8 mouse cellular contexts compared by ENCODE assay signal in the genomic region with DNA sequence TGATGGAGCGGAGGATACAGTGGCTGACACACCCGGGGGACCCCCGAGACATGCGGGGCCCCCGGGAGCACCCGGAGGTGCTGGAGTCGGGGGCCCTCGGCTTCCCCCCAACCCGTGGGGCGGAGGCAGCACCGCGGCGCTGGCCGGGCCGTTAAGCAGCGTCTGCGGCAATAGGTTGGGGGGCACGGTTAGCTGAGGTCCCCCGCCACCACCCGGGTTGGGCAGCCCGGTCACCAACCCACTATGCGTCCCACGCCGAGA. TPM values are rescaled to one million over a fixed set of nuclear protein-coding genes. Genes with fewer than 3 reads are reported as not detected.
DNase-seq lines count a peak whose midpoint lies in the region; ATAC-seq and TF ChIP-seq lines count a peak whose summit lies in the region.

No protein-coding gene starts in this region.

- H3K9me3 ChIP-seq in kidney, embryonic 15.5 days (replicated peaks), result no peaks in the 10 kb centered on the region
- no peaks in the 10 kb centered on the region for H3K9me3 ChIP-seq in hindbrain, embryonic 13.5 days
- no peaks in the 10 kb centered on the region for H3K9me3 ChIP-seq in midbrain, embryonic 14.5 days (ENCODE audit: control insufficient read depth, low read length)

- peak overlapping the region; percentile 99 for H3K9ac ChIP-seq in kidney, embryonic 15.5 days
- H3K9ac ChIP-seq in hindbrain, embryonic 13.5 days, result peak overlapping the region; percentile 100
- peak overlapping the region; percentile 100 for H3K9ac ChIP-seq in midbrain, embryonic 14.5 days (replicated peaks; ENCODE audit: low read length)

- H3K36me3 ChIP-seq in kidney, embryonic 15.5 days, result 0 out of 2 replicates have a peak, but pooled peaks cover 2% of the 10 kb centered on the region
- peaks cover 5% of the 10 kb centered on the region for H3K36me3 ChIP-seq in hindbrain, embryonic 13.5 days
- H3K36me3 ChIP-seq in midbrain, embryonic 14.5 days (ENCODE audit: control insufficient read depth, insufficient read depth, low read length), result peaks cover 21% of the 10 kb centered on the region; the same call in 1 of the 2 replicates

- H3K27ac ChIP-seq in kidney, embryonic 15.5 days, result peak overlapping the region; percentile 100
- peak overlapping the region; percentile 97 for H3K27ac ChIP-seq in bone marrow macrophage, adult 2 months (ENCODE audit: insufficient read depth, low read depth, low read length)
- peak overlapping the region; percentile 100 for H3K27ac ChIP-seq in hindbrain, embryonic 13.5 days
- H3K27ac ChIP-seq in midbrain, embryonic 14.5 days (replicated peaks; ENCODE audit: low read depth, low read length), result peak overlapping the region; percentile 98

- H3K4me2 ChIP-seq in kidney, embryonic 15.5 days, result peak overlapping the region; percentile 88
- peak overlapping the region; percentile 94 for H3K4me2 ChIP-seq in hindbrain, embryonic 13.5 days
- peak overlapping the region; percentile 82 for H3K4me2 ChIP-seq in midbrain, embryonic 14.5 days (ENCODE audit: low read length)

- TF ChIP-seq CTCF in bone marrow macrophage, adult 2 months (IDR thresholded peaks at IDR 0.05; ENCODE audit: low read depth, low read length), result no peak

- H3K4me3 ChIP-seq in kidney, embryonic 15.5 days (replicated peaks), result peak overlapping the region; percentile 90
- H3K4me3 ChIP-seq in bone marrow macrophage, adult 2 months (ENCODE audit: insufficient read depth, low read length), result peak overlapping the region; percentile 87
- peak overlapping the region; percentile 99 for H3K4me3 ChIP-seq in hindbrain, embryonic 13.5 days
- peak overlapping the region; percentile 98 for H3K4me3 ChIP-seq in midbrain, embryonic 14.5 days (replicated peaks; ENCODE audit: low read depth, low read length)

- H3K4me1 ChIP-seq in kidney, embryonic 15.5 days, result peaks cover 73% of the 10 kb centered on the region
- peaks cover 38% of the 10 kb centered on the region for H3K4me1 ChIP-seq in bone marrow macrophage, adult 2 months (ENCODE audit: control insufficient read depth, insufficient read depth, low read length)
- peaks cover 61% of the 10 kb centered on the region for H3K4me1 ChIP-seq in hindbrain, embryonic 13.5 days (replicated peaks)
- H3K4me1 ChIP-seq in midbrain, embryonic 14.5 days (ENCODE audit: control insufficient read depth, insufficient read depth, low read length), result peaks cover 50% of the 10 kb centered on the region

- TF ChIP-seq POLR2A in bone marrow macrophage, adult 2 months (IDR thresholded peaks at IDR 0.05; ENCODE audit: borderline replicate concordance, low read depth, low read length), result no peak

- no peak for DNase-seq in kidney, postnatal 10 days
- DNase-seq in midbrain, embryonic 14.5 days, result no peak
- DNase-seq in ovary, postnatal 36 days (ENCODE audit: low spot score), result no peak
- no peak for DNase-seq in kidney, adult 8-10 months
- no peak for DNase-seq in Muller cell, postnatal 12 days (ENCODE audit: inconsistent ontology term)

- no peak for ATAC-seq in kidney, embryonic 15.5 days (replicated peaks; ENCODE audit: low FRiP score)
- no peak for ATAC-seq in hindbrain, embryonic 13.5 days (ENCODE audit: low FRiP score)
- ATAC-seq in midbrain, embryonic 14.5 days (ENCODE audit: low FRiP score, low TSS enrichment), result no peak

- H3K27me3 ChIP-seq in kidney, embryonic 15.5 days, result no peaks in the 10 kb centered on the region
- H3K27me3 ChIP-seq in hindbrain, embryonic 13.5 days, result no peaks in the 10 kb centered on the region
- no peaks in the 10 kb centered on the region for H3K27me3 ChIP-seq in midbrain, embryonic 14.5 days (ENCODE audit: control insufficient read depth, insufficient read depth, low read length)

- 1% methylated on average over 24 of the region's 24 CpGs for WGBS in kidney, embryonic 15.5 days
- 1% methylated on average over 24 of the region's 24 CpGs for WGBS in hindbrain, embryonic 13.5 days
- WGBS in midbrain, embryonic 14.5 days, result under 1% methylated on average over 24 of the region's 24 CpGs

RNA-seq across cellular contexts. Expression of a gene that starts 1.6 kb away (rescaled TPM):
- 40.7 and 43.9 TPM in 2 replicates for polyA plus RNA-seq in kidney, embryonic 15.5 days (2015; fragmentation: Nextera tagmentation; extraction: Ambion mirVana)
- 11.4 and 12.0 TPM in 2 replicates for polyA plus RNA-seq in bone marrow macrophage, adult 2 months (2012; ENCODE audit: insufficient read depth, insufficient read length, missing spikeins)
- 66.4 and 70.0 TPM in 2 replicates for polyA plus RNA-seq in hindbrain, embryonic 13.5 days (2015; fragmentation: Nextera tagmentation; extraction: Ambion mirVana)
- 71.6 and 80.2 TPM in 2 replicates for polyA plus RNA-seq in midbrain, embryonic 14.5 days (2014; fragmentation: Nextera tagmentation; extraction: Ambion mirVana)
